Mouse (Mus musculus) midbrain, postnatal 0 days (tissue): ENCODE measurements around the gene Baat. TPM values are rescaled to one million over a fixed set of nuclear protein-coding genes. Genes with fewer than 3 reads are reported as not detected.

Experiments used
- ATAC-seq: fragments of 200-750 bp; cut with Nextera tagmentation; 2 replicates; pipeline ENCODE4 v1.8.0; 2017; ENCODE audit warnings: moderate number of reproducible peaks, mild to moderate bottlenecking, moderate TSS enrichment, moderate library complexity; ENCODE audit not compliant: low FRiP score
- DNase-seq: peaks from one replicate; pipeline ENCODE4 v3.0.0-alpha.2; 2015; ENCODE audit warnings: low spot score
- H3K27ac ChIP-seq: fragments of 300-500 bp; sonication (generic); 2 replicates; pipeline ENCODE4 v1.5.1; 2014; ENCODE audit warnings: low read depth, mild to moderate bottlenecking, low read length, mixed read lengths
- H3K27me3 ChIP-seq: fragments of 300-500 bp; sonication (generic); 2 replicates; pipeline ENCODE4 v1.6.1; 2014; ENCODE audit warnings: low read length, control low read depth, mixed read lengths; ENCODE audit not compliant: insufficient read depth
- H3K36me3 ChIP-seq: fragments of 300-500 bp; sonication (generic); 2 replicates; pipeline ENCODE4 v1.6.1; 2014; ENCODE audit warnings: low read length, control low read depth, mixed read lengths; ENCODE audit not compliant: insufficient read depth
- H3K4me1 ChIP-seq: fragments of 300-500 bp; sonication (generic); 2 replicates; pipeline ENCODE4 v1.6.1; 2014; ENCODE audit warnings: mild to moderate bottlenecking, control low read depth, antibody characterized with exemption, low read length, mixed read lengths; ENCODE audit not compliant: insufficient read depth
- H3K4me2 ChIP-seq: fragments of 300-500 bp; sonication (generic); 2 replicates; pipeline ENCODE4 v1.6.1; 2014; ENCODE audit warnings: low read depth, mild to moderate bottlenecking, low read length, mixed read lengths; ENCODE audit not compliant: poor library complexity, severe bottlenecking
- H3K4me3 ChIP-seq: fragments of 300-500 bp; sonication (generic); 2 replicates; pipeline ENCODE4 v1.5.1; 2014; ENCODE audit warnings: low read depth, mild to moderate bottlenecking, low read length, moderate library complexity
- H3K9ac ChIP-seq: fragments of 300-500 bp; sonication (generic); replicated peaks from 2 replicates; pipeline ENCODE4 v1.6.1; 2014; ENCODE audit warnings: mild to moderate bottlenecking, low read length, moderate library complexity, mixed read lengths; ENCODE audit not compliant: poor library complexity, severe bottlenecking
- H3K9me3 ChIP-seq: fragments of 300-500 bp; sonication (generic); 2 replicates; pipeline ENCODE4 v1.6.1; 2016; ENCODE audit warnings: low read length, control low read depth
- CTCF ChIP-seq: IDR thresholded peaks from 2 replicates; pipeline ENCODE4 v1.5.1; 2016; ENCODE audit warnings: antibody characterized with exemption, mild to moderate bottlenecking
- WGBS: fragments of 180-500 bp; shearing (Covaris S2); extraction: QIAGEN DNeasy Blood & Tissue Kit; methylation state at CpG from one replicate; pipeline ENCODE4 v1.1.7; 2014; 5-methylcytosine and 5-hydroxymethylcytosine counted together
- polyA plus RNA-seq: library from polyadenylated mRNA; unstranded; fragments of >200 nt; fragmentation: Nextera tagmentation; extraction: Ambion mirVana; gene quantifications from 2 replicates; pipeline ENCODE4 v1.2.1, GENCODE M21; 2015
- total RNA-seq: library from RNA; depleted of rRNA; stranded (reverse); fragments of >200 nt; gene quantifications from 2 replicates; pipeline ENCODE4 v1.2.3, GENCODE M21; 2014

The Baat gene
- total and polyA plus RNA-seq, 2 experiments from 2014 or later = not detected

GRCm38 (mm10) chr4:49540966-49541365, 34.6 kb upstream of the Baat start:
- Histone ChIP-seq H3K27ac (no peak overlapping the region), H3K4me2 (no peak overlapping the region), H3K9me3 (no peaks in the 10 kb centered on the region), H3K9ac (no peak overlapping the region), H3K4me1 (no peaks in the 10 kb centered on the region), H3K4me3 (no peak overlapping the region), H3K36me3 (no peaks in the 10 kb centered on the region), H3K27me3 (no peaks in the 10 kb centered on the region)
- 80% methylated on average over 3 of the region's 3 CpGs for WGBS
- ATAC-seq (no peak), DNase-seq (no peak)
- TF ChIP-seq CTCF = no peak

- no peak for DNase-seq
Measured at GRCm38 (mm10) chr4:49539665-49540064, 33.3 kb upstream of the Baat start.

GRCm38 (mm10) chr4:49536671-49537070, 30.3 kb upstream of the Baat start:
- TF ChIP-seq CTCF = no peak
- ATAC-seq (no peak), DNase-seq (no peak)
- Histone ChIP-seq H3K36me3 (no peaks in the 10 kb centered on the region; the same call in 1 of the 2 replicates), H3K9ac (no peak overlapping the region), H3K4me2 (no peak overlapping the region), H3K4me1 (no peaks in the 10 kb centered on the region), H3K27ac (no peak overlapping the region), H3K27me3 (no peaks in the 10 kb centered on the region), H3K9me3 (no peaks in the 10 kb centered on the region), H3K4me3 (no peak overlapping the region)
- 91% methylated on average over 4 of the region's 4 CpGs for WGBS

More at GRCm38 (mm10) chr4:49539665-49540064, 33.3 kb upstream of the Baat start:
- Histone ChIP-seq H3K4me1 (no peaks in the 10 kb centered on the region), H3K4me2 (no peak overlapping the region), H3K27ac (no peak overlapping the region), H3K4me3 (no peak overlapping the region), H3K27me3 (no peaks in the 10 kb centered on the region), H3K9me3 (no peaks in the 10 kb centered on the region), H3K9ac (no peak overlapping the region), H3K36me3 (no peaks in the 10 kb centered on the region)
- TF ChIP-seq CTCF = no peak
- no peak for ATAC-seq
- WGBS = 74% methylated on average over 6 of the region's 6 CpGs

- TF ChIP-seq CTCF = no peak
- H3K27me3 ChIP-seq = no peaks in the 10 kb centered on the region
- no peak overlapping the region for H3K4me3 ChIP-seq
- H3K4me1 ChIP-seq = no peaks in the 10 kb centered on the region
- no peak for DNase-seq
- no peak overlapping the region for H3K4me2 ChIP-seq
- no peak overlapping the region for H3K27ac ChIP-seq
- no peaks in the 10 kb centered on the region for H3K9me3 ChIP-seq
- no peak for ATAC-seq
- H3K9ac ChIP-seq = no peak overlapping the region
- WGBS = 94% methylated on average over 4 of the region's 4 CpGs
- peaks cover 2% of the 10 kb centered on the region; the same call in 1 of the 2 replicates for H3K36me3 ChIP-seq
Measured at GRCm38 (mm10) chr4:49535675-49536294, 29.4 kb upstream of the Baat start.

GRCm38 (mm10) chr4:49535036-49535435, 28.7 kb upstream of the Baat start:
- no peak for DNase-seq
- Histone ChIP-seq H3K4me1 (no peaks in the 10 kb centered on the region), H3K27ac (no peak overlapping the region), H3K36me3 (peaks cover 10% of the 10 kb centered on the region), H3K9ac (no peak overlapping the region), H3K4me3 (no peak overlapping the region), H3K27me3 (no peaks in the 10 kb centered on the region), H3K4me2 (no peak overlapping the region), H3K9me3 (no peaks in the 10 kb centered on the region)
- no peak for ATAC-seq
- WGBS = 86% methylated on average over 3 of the region's 3 CpGs
- no peak for TF ChIP-seq CTCF

- Histone ChIP-seq H3K27me3 (no peaks in the 10 kb centered on the region), H3K9me3 (no peaks in the 10 kb centered on the region), H3K4me1 (peaks cover 12% of the 10 kb centered on the region), H3K36me3 (0 out of 2 replicates have a peak, but pooled peaks cover 6% of the 10 kb centered on the region), H3K4me3 (no peak overlapping the region), H3K27ac (no peak overlapping the region), H3K4me2 (peak overlapping the region; percentile 81; the same call in 1 of the 2 replicates), H3K9ac (no peak overlapping the region)
- peak; percentile 6 for DNase-seq
- ATAC-seq = no peak
- TF ChIP-seq CTCF = no peak
- 70% methylated on average over 9 of the region's 9 CpGs for WGBS
Measured at GRCm38 (mm10) chr4:49522576-49522975, 16.2 kb upstream of the Baat start.
